Comparison of ENCODE assay signal across 28 mouse cellular contexts in the genomic region with DNA sequence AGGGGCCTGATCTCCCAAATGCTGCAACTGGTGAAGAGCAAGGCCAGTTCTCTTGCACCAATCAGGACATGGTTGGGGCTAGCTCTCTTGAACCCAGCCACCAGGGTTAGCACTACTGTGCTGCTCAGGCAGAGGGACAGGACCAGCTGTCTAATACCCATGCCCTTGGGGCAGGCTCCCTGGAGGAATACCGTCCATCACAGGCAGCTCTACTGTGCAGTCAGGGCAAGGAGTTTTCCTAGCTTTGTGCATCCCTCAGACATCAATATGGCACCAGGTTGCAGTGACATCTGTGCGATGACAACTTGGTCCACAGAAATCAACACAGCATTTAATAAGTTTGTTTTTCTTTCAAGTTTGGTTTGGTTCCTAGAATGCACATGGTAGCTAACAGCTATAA.
DNase-seq lines count a peak whose midpoint lies in the region; ATAC-seq and TF ChIP-seq lines count a peak whose summit lies in the region.
"Had no signal": no experiment of that assay in that cellular context is flagged by ENCODE, and none has a peak within 500 bp of the region (broad histone marks: within the 10 kb centered on the region; RNA-seq: fewer than 3 reads in every experiment).

No protein-coding gene starts in this region.

- H3K4me2 ChIP-seq in forebrain, embryonic 14.5 days (ENCODE audit: low read length) = no peak overlapping the region
- H3K4me2 ChIP-seq in forebrain, embryonic 12.5 days = no peak overlapping the region
- H3K4me2 ChIP-seq in midbrain, embryonic 12.5 days (replicated peaks) = no peak overlapping the region
- no peak overlapping the region for H3K4me2 ChIP-seq in midbrain, postnatal 0 days (ENCODE audit: low read depth, low read length, poor library complexity, severe bottlenecking)
- H3K4me2 ChIP-seq in forebrain, postnatal 0 days (ENCODE audit: low read depth) = no peak overlapping the region
- H3K4me2 ChIP-seq: embryonic facial prominence, embryonic 12.5 days; embryonic facial prominence, embryonic 15.5 days; heart, embryonic 11.5 days; hindbrain, embryonic 13.5 days; intestine, embryonic 15.5 days had no signal

- H3K27ac ChIP-seq in forebrain, embryonic 14.5 days (ENCODE audit: low read depth, low read length) = no peak overlapping the region
- no peak overlapping the region for H3K27ac ChIP-seq in forebrain, embryonic 12.5 days
- no peak overlapping the region for H3K27ac ChIP-seq in midbrain, embryonic 12.5 days (replicated peaks)
- H3K27ac ChIP-seq in midbrain, postnatal 0 days (ENCODE audit: low read depth, low read length) = no peak overlapping the region
- no peak overlapping the region for H3K27ac ChIP-seq in forebrain, postnatal 0 days (ENCODE audit: low read depth, low read length)
- H3K27ac ChIP-seq: embryonic facial prominence, embryonic 12.5 days; embryonic facial prominence, embryonic 15.5 days; hindbrain, embryonic 10.5 days; hindbrain, embryonic 13.5 days; intestine, embryonic 15.5 days had no signal

- ATAC-seq in forebrain, embryonic 14.5 days = 0 out of 2 replicates have a peak, but pooled peaks have one; percentile 29
- no peak for ATAC-seq in forebrain, embryonic 12.5 days (ENCODE audit: low FRiP score)
- 0 out of 2 replicates have a peak, but pooled peaks have one; percentile 39 for ATAC-seq in midbrain, embryonic 12.5 days (ENCODE audit: low FRiP score, low read depth)
- ATAC-seq in midbrain, postnatal 0 days (ENCODE audit: low FRiP score) = no peak
- no peak for ATAC-seq in forebrain, postnatal 0 days
- ATAC-seq: hindbrain, embryonic 16.5 days; intestine, embryonic 15.5 days; Patski had no signal

- H3K27me3 ChIP-seq in forebrain, embryonic 14.5 days (replicated peaks; ENCODE audit: control insufficient read depth, insufficient read depth, low read length) = no peaks in the 10 kb centered on the region
- H3K27me3 ChIP-seq in forebrain, embryonic 12.5 days = no peaks in the 10 kb centered on the region
- H3K27me3 ChIP-seq in midbrain, embryonic 12.5 days = no peaks in the 10 kb centered on the region
- no peaks in the 10 kb centered on the region for H3K27me3 ChIP-seq in midbrain, postnatal 0 days (ENCODE audit: insufficient read depth, low read length)
- H3K27me3 ChIP-seq in forebrain, postnatal 0 days (ENCODE audit: insufficient read depth, low read length) = no peaks in the 10 kb centered on the region
- H3K27me3 ChIP-seq: CH12.LX; embryonic facial prominence, embryonic 12.5 days; embryonic facial prominence, embryonic 15.5 days; hindbrain, embryonic 13.5 days; intestine, embryonic 15.5 days; Patski had no signal

- no peaks in the 10 kb centered on the region for H3K4me1 ChIP-seq in forebrain, embryonic 14.5 days (ENCODE audit: control insufficient read depth, insufficient read depth, low read length)
- H3K4me1 ChIP-seq in forebrain, embryonic 12.5 days = no peaks in the 10 kb centered on the region
- H3K4me1 ChIP-seq in midbrain, embryonic 12.5 days = no peaks in the 10 kb centered on the region
- H3K4me1 ChIP-seq in midbrain, postnatal 0 days (ENCODE audit: insufficient read depth, low read length) = no peaks in the 10 kb centered on the region
- no peaks in the 10 kb centered on the region for H3K4me1 ChIP-seq in forebrain, postnatal 0 days (ENCODE audit: insufficient read depth)
- H3K4me1 ChIP-seq: embryonic facial prominence, embryonic 12.5 days; embryonic facial prominence, embryonic 15.5 days; hindbrain, embryonic 10.5 days; hindbrain, embryonic 13.5 days; intestine, embryonic 15.5 days had no signal

- WGBS in forebrain, embryonic 14.5 days = 84% methylated on average over 2 of the region's 2 CpGs
- 83% methylated on average over 2 of the region's 2 CpGs for WGBS in forebrain, embryonic 12.5 days
- WGBS in midbrain, embryonic 12.5 days = 90% methylated on average over 2 of the region's 2 CpGs
- WGBS in midbrain, postnatal 0 days = 86% methylated on average over 2 of the region's 2 CpGs
- WGBS in forebrain, postnatal 0 days = 69% methylated on average over 2 of the region's 2 CpGs

- H3K36me3 ChIP-seq in forebrain, embryonic 14.5 days (ENCODE audit: control insufficient read depth, insufficient read depth, low read length) = no peaks in the 10 kb centered on the region
- H3K36me3 ChIP-seq in forebrain, embryonic 12.5 days (replicated peaks) = no peaks in the 10 kb centered on the region
- H3K36me3 ChIP-seq in midbrain, embryonic 12.5 days = no peaks in the 10 kb centered on the region
- H3K36me3 ChIP-seq in midbrain, postnatal 0 days (ENCODE audit: insufficient read depth, low read length) = no peaks in the 10 kb centered on the region
- no peaks in the 10 kb centered on the region for H3K36me3 ChIP-seq in forebrain, postnatal 0 days (ENCODE audit: insufficient read depth)
- H3K36me3 ChIP-seq: embryonic facial prominence, embryonic 12.5 days; embryonic facial prominence, embryonic 15.5 days; G1E; hindbrain, embryonic 10.5 days; hindbrain, embryonic 13.5 days; intestine, embryonic 15.5 days had no signal

- TF ChIP-seq CTCF in midbrain, postnatal 0 days (IDR thresholded peaks at IDR 0.05) = no peak
- TF ChIP-seq CTCF in forebrain, postnatal 0 days (IDR thresholded peaks at IDR 0.05; ENCODE audit: low read depth) = no peak

- peak; percentile 22 for DNase-seq in forebrain, embryonic 14.5 days (ENCODE audit: low spot score)
- no peak for DNase-seq in midbrain, postnatal 0 days (ENCODE audit: low spot score)
- peak; percentile 10 for DNase-seq in ZHBTc4 (ENCODE audit: low read depth, low spot score)
- peak; percentile 13 for DNase-seq in forebrain, postnatal 0 days
- DNase-seq in cerebellum, adult 11 months = no peak
- no peak for DNase-seq in cerebellum, postnatal 14 days
- DNase-seq: adrenal gland, adult 2 months; adrenal gland, postnatal 14 days; B cell, adult 2 months; cerebellum, adult 18-20 months; cerebellum, adult 9-10 months; cerebellum, postnatal 25 days; gastrocnemius, postnatal 36 days; heart, postnatal 36 days; kidney, adult 18-20 months; kidney, adult 9 months had no signal

- H3K4me3 ChIP-seq in forebrain, embryonic 14.5 days (ENCODE audit: low read depth, low read length) = no peak overlapping the region
- H3K4me3 ChIP-seq in forebrain, embryonic 12.5 days (replicated peaks) = no peak overlapping the region
- no peak overlapping the region for H3K4me3 ChIP-seq in midbrain, embryonic 12.5 days
- H3K4me3 ChIP-seq in midbrain, postnatal 0 days (ENCODE audit: low read depth, low read length) = no peak overlapping the region
- H3K4me3 ChIP-seq in forebrain, postnatal 0 days (ENCODE audit: low read depth, low read length) = no peak overlapping the region
- H3K4me3 ChIP-seq: embryonic facial prominence, embryonic 12.5 days; embryonic facial prominence, embryonic 15.5 days; hindbrain, embryonic 10.5 days; hindbrain, embryonic 13.5 days; intestine, embryonic 15.5 days had no signal

- H3K9ac ChIP-seq in forebrain, embryonic 14.5 days (ENCODE audit: low read length) = no peak overlapping the region
- no peak overlapping the region for H3K9ac ChIP-seq in forebrain, embryonic 12.5 days
- no peak overlapping the region for H3K9ac ChIP-seq in midbrain, embryonic 12.5 days (replicated peaks)
- H3K9ac ChIP-seq in midbrain, postnatal 0 days (replicated peaks; ENCODE audit: low read length, poor library complexity, severe bottlenecking) = no peak overlapping the region
- no peak overlapping the region for H3K9ac ChIP-seq in forebrain, postnatal 0 days
- H3K9ac ChIP-seq: embryonic facial prominence, embryonic 12.5 days; embryonic facial prominence, embryonic 15.5 days; hindbrain, embryonic 13.5 days; intestine, embryonic 15.5 days had no signal

- H3K9me3 ChIP-seq in forebrain, embryonic 14.5 days (replicated peaks; ENCODE audit: control insufficient read depth, low read length) = no peaks in the 10 kb centered on the region
- no peaks in the 10 kb centered on the region for H3K9me3 ChIP-seq in forebrain, embryonic 12.5 days
- H3K9me3 ChIP-seq in midbrain, embryonic 12.5 days = no peaks in the 10 kb centered on the region
- no peaks in the 10 kb centered on the region for H3K9me3 ChIP-seq in midbrain, postnatal 0 days (ENCODE audit: low read length)
- H3K9me3 ChIP-seq in forebrain, postnatal 0 days (ENCODE audit: low read length) = no peaks in the 10 kb centered on the region
- H3K9me3 ChIP-seq: embryonic facial prominence, embryonic 12.5 days; embryonic facial prominence, embryonic 15.5 days; G1E; hindbrain, embryonic 10.5 days; hindbrain, embryonic 13.5 days; intestine, embryonic 15.5 days had no signal

Comparison
In these comparisons a context has a peak if more than half of its experiments do, and no peak if none do; other contexts are left out.
1. ATAC-seq: peak in forebrain, embryonic 14.5 days (single experiment) and midbrain, embryonic 12.5 days (single experiment); none in forebrain, embryonic 12.5 days (single experiment), midbrain, postnatal 0 days (single experiment) and forebrain, postnatal 0 days (single experiment).
2. DNase-seq: peak in forebrain, embryonic 14.5 days (single experiment), ZHBTc4 (single experiment) and forebrain, postnatal 0 days (single experiment); none in midbrain, postnatal 0 days (single experiment), cerebellum, adult 11 months (single experiment) and cerebellum, postnatal 14 days (0 of 2).